Mouse (Mus musculus): ENCODE results near the gene 3110082I17Rik. TPM values are rescaled to one million over a fixed set of nuclear protein-coding genes. Genes with fewer than 3 reads are reported as not detected.

Gene 3110082I17Rik
- 10.8 and 12.9 TPM in 2 replicates for polyA plus RNA-seq (2021; fragmentation: Nextera tagmentation)
- long read RNA-seq, experiment 1, transcript 3110082I17Rik-201 (5 exons, 1,429 nt): major isoform, 9 of 14 reads
- long read RNA-seq, experiment 1, partial matches to known transcripts: 1 of 14 reads
- long read RNA-seq, experiment 1, other reads (novel, unspliced or antisense): 4 of 14 reads
- long read RNA-seq, experiment 2, transcript 3110082I17Rik-201 (5 exons, 1,429 nt): major isoform, 33 of 38 reads
- long read RNA-seq, experiment 2, partial matches to known transcripts: 2 of 38 reads
- long read RNA-seq, experiment 2, other reads (novel, unspliced or antisense): 1 of 38 reads

GRCm38 (mm10) chr5:139460384-139461067 lies at the start of gene 3110082I17Rik:
Gene 3110082I17Rik, minus strand, starts transcription at chr5:139460527.

GRCm38 (mm10) chr5:139484185-139484814 lies 24.0 kb upstream of the 3110082I17Rik start, which contains the start of gene Zfand2a:
Gene Zfand2a, minus strand, starts transcription at chr5:139484549.

GRCm38 (mm10) chr5:139423026-139423865 lies 37.1 kb downstream of the 3110082I17Rik start, which contains the start of gene Gper1:
Gene Gper1, plus strand, starts transcription at chr5:139423151.

GRCm38 (mm10) chr5:139404801-139405401 lies 55.4 kb downstream of the 3110082I17Rik start, which contains the start of gene C130050O18Rik:
Gene C130050O18Rik, plus strand, starts transcription at chr5:139405280.

GRCm38 (mm10) chr5:139377468-139378270 lies 82.7 kb downstream of the 3110082I17Rik start, which contains the start of gene Gpr146:
Gene Gpr146, plus strand, starts transcription at chr5:139377697.

GRCm38 (mm10) chr5:139352317-139352716 lies 108.0 kb downstream of the 3110082I17Rik start, which contains the start of gene Cyp2w1:
Gene Cyp2w1, plus strand, starts transcription at chr5:139352617.

GRCm38 (mm10) chr5:139351134-139351533 lies 109.2 kb downstream of the 3110082I17Rik start, which contains the start of gene Cox19:
Gene Cox19, minus strand, starts transcription at chr5:139351418.

GRCm38 (mm10) chr5:139325395-139325966 lies 134.8 kb downstream of the 3110082I17Rik start, which contains the start of gene Adap1:
Gene Adap1, minus strand, starts transcription at chr5:139325622.

Small RNA genes lying within 50 kb of the gene (microRNA-seq; reads per million reads assigned to microRNA genes)
- 394 reads per million, percentile 72 among the genes with 10 or more reads in this experiment for gene Mir339

Other genes starting within 250 kb of the 3110082I17Rik start
- gene Get4, start 208.2 kb downstream of the 3110082I17Rik start, polyA plus RNA-seq (2021; fragmentation: Nextera tagmentation): 68.8 and 75.4 TPM in 2 replicates
- gene Adap1, start 134.9 kb downstream of the 3110082I17Rik start, polyA plus RNA-seq (2021; fragmentation: Nextera tagmentation): 36.4 and 43.4 TPM in 2 replicates
- gene Cox19, start 109.1 kb downstream of the 3110082I17Rik start, polyA plus RNA-seq (2021; fragmentation: Nextera tagmentation): 52.3 and 54.0 TPM in 2 replicates
- gene Cyp2w1, start 107.9 kb downstream of the 3110082I17Rik start, polyA plus RNA-seq (2021; fragmentation: Nextera tagmentation): not detected in 2 replicates
- 7.1 and 10.4 TPM in 2 replicates for gene Gpr146, start 82.8 kb downstream of the 3110082I17Rik start, polyA plus RNA-seq (2021; fragmentation: Nextera tagmentation)
- gene C130050O18Rik, start 55.2 kb downstream of the 3110082I17Rik start, polyA plus RNA-seq (2021; fragmentation: Nextera tagmentation): 0.28 and 0.44 TPM in 2 replicates
- gene Gper1, start 37.4 kb downstream of the 3110082I17Rik start, polyA plus RNA-seq (2021; fragmentation: Nextera tagmentation): 1.6 and 2.7 TPM in 2 replicates
- gene Zfand2a, start 24.0 kb upstream of the 3110082I17Rik start, polyA plus RNA-seq (2021; fragmentation: Nextera tagmentation): 15.7 and 18.5 TPM in 2 replicates
- gene Uncx, start 83.0 kb upstream of the 3110082I17Rik start, polyA plus RNA-seq (2021; fragmentation: Nextera tagmentation): 0.09 TPM in 1 of 2 replicates, not detected in the other

All from layer of hippocampus, adult 6 months (tissue).